Mouse (Mus musculus) gastrocnemius, adult 8-10 months (tissue): ENCODE results near the gene Cacna1e. TPM values are rescaled to one million over a fixed set of nuclear protein-coding genes. Genes with fewer than 3 reads are reported as not detected.

Experiments
- DNase-seq, 2 experiments: peaks; one replicate each; pipeline ENCODE4 v3.0.0; 2022; ENCODE audit warnings: low spot score in 2 of 2
- total RNA-seq, 4 experiments: library from RNA; stranded (reverse); gene quantifications; 2 replicates each; pipeline ENCODE4 v1.2.4; 2022

Gene Cacna1e
- under 1 TPM in 3 of 4 experiments, not detected in 1; 0.02 to 0.16 (median 0.07) TPM for total RNA-seq

DNA sequence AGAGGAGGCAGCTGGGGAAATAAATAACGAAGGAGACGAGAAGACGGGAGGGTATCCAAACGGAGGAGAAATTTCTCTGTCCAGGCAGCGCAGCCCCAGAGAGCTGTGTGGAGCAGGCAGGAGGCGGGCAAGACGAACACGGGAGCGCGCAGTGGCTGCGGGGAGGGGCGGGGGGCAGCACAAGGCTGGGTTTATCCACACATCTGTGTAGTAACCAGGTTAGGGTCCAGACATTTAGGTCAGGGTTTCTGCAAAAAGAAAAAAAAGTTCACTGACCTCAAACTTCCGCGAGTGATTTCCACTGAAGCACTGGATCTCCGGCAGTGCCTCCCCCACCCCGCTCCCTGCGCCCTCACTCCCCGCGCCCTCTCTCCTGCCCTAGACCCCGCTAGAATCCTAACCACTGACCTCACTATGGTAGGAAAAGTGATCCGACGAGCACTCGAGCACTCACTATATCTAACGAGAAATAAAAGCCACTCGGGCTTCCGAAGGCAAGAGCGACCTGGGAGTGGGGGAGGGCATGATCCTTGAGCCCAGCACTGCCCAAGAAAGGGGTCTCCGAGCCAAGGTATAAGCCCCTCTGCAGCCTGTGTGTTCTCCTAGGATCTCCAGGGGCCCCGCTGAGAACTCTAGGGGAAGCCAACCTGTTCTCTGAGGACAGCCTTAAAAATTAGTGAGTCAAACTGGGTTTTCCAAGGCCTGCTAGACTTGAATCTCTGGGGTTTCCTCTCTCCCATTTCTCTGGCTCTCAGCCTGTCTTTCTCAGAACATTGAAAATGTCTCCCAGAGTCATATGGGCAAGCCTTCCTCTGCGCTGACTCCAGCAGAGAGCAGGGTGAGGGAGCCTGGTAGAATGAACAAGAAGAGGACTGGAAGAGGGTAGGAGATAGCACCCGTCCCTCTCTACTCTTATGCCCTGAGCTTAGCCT, at the start of gene Cacna1e:
Gene Cacna1e (minus strand): TSS at position 227 of the 932 bp plus-strand sequence.
- DNase-seq, result no peak

DNA sequence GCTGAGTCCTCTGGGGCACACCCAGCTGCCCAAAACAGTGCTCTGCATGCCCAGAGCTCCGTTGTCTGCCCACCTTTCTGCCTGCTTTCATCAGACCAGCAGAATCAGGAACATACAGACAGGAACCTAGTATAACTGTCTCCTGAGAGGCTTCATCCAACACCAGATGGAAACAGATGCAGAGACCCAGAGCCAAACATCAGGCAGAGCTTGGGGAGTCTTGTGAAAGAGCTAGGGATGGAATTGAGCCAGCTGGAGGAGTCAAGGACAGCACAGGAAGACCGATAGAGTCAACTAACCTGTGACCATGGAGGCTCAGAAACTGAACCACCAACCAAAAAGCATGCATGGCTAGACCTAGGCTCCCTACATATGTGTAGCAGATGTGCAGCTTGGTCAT, 34.1 kb upstream of the Cacna1e start:
- no peak for DNase-seq

DNA sequence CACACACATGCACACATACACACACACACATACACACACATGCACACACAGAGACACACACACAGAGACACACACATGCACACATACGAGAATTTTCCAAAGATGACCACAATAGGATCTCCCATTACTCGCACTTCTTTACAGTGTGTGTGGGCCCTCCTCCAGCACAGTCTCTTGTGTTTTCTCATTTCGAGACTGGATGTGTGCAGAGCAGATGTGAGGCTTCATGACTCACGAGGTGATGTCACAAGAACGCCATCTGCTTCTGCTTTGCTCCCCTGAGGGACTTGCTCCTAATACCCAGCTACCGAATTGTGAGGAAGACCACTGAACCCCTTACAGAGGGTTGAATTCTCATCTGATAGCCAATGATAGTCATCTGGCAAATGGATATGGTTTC, 33.1 kb upstream of the Cacna1e start:
- no peak for DNase-seq

DNA sequence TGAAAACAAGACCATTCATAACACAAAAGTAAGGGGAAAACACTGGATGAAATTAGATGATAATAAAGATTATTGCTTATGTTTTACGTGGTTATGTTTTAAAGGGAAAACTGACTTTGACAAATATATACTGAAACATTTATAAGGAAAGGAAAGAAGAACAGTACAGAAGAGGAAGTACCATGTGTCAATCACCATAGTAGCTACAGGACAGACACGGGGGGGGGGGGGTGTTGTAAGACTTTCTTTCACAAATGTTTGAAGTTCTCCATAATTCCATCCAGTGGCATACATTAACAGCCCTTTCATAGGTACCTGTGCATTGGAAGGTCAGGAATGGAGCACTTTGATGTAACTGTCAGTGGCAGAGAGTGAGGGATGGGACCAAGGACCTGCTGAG, 25.3 kb upstream of the Cacna1e start:
- DNase-seq, result no peak

DNA sequence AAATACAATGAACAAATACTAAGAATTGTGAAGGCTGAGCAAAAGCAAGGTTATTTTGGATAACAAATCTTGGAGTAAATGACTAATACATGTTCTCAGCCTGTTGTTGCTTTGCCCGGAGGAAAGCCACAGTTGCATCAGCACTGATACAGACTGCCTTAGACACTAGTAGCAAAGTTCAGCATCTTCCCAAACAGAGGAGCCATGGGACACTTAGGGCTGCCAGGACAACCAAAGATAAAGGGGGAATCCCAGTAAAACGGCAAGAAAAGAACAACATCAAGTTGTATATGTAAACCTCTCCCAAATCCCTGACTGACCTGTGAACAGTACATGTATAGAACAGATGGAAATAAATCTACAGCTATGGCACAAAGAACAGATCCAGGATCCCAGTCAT, 13.1 kb upstream of the Cacna1e start:
- DNase-seq, result no peak

DNA sequence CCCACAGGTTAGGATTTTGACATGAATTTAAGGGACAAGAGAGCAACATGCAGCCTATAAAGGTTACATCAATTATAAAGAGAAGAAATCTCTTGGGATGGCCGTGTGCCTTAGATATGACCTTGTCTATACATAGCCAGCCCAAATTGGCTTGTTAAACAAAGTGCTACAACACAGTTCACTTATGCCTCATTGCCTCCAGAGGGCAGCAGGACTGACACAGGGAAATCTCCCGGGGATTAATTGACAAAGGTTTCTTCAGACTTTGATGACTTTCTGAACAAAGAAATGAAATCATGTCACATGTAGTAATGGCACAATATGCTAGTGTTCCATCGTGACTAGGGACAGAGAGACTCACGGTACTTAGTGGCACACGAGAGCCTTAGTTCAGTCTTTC, 5.9 kb upstream of the Cacna1e start:
- no peak for DNase-seq

DNA sequence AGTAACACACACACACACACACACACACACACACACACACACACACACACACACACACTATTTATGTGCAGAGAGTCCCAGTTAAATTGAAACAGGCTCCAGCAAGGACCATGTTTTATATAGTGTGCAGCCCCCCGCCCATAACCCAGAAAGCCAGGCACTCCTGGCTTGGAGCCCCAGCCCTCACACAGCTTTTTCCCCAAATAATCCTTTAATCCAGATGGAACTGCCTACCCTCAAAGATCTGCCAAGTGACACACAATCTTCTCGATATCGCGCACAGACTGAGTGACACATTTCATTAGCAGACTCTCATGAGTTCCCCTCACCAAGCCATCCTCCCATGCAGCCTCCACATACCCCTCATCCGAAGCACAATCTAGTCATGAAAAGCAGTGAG, 4.2 kb upstream of the Cacna1e start:
- DNase-seq, result no peak

DNA sequence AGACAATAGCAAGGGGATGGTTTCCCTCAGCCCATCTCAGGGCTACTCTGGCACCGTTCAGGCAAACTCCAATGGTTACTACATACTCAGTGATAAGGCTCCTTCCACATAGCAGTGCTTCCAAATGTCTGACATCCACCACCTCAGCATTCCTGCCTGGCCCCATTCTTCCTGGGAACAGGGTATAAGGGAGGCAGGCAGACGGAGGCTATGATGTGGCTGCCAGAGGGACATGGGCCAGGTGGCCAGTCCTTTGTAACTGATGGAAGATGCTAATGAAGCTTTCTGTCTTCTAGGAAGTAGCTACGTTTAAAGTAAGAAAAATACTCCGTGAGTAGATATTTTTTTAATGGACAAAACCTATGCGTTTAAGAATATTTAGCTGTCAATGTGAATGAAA, 3.7 kb upstream of the Cacna1e start:
- no peak for DNase-seq

DNA sequence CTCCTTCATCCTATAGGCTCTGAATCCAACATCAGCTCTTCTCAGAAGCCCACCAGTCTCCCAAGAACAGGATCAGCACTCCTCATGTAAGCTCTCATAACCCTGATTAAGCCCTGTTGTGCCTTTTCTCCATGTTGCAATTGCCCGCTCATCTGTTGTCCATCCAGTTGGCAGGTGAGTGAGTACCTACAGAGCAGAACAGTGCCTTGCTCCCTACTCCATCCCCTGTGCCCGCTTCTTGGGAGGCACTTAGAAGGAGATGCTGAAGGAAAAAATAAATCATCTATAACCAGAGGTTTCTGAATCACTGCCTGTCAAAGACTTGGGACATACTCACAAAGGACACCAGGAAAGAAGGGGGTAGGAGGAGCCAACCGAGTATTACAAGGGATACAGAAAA, 3.2 kb upstream of the Cacna1e start:
- no peak for DNase-seq

DNA sequence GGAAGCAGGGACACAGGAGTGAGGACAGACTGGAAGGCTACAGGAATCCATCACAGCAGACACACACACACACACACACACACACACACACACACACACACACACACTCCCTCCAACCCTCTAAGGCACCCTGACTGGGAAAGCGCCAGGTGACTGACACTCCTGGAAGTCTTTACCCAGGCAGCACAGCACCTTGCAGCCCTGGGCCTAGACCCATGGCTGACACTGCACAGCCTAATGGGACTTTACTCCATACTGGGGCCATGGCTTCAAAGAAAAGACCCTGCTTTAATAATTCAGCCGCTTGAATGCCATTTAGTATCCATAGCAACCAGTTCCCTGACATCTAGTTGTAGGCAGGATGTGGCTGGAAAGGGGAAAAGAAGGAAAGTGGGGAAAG, 2.3 kb upstream of the Cacna1e start:
- DNase-seq, result no peak

DNA sequence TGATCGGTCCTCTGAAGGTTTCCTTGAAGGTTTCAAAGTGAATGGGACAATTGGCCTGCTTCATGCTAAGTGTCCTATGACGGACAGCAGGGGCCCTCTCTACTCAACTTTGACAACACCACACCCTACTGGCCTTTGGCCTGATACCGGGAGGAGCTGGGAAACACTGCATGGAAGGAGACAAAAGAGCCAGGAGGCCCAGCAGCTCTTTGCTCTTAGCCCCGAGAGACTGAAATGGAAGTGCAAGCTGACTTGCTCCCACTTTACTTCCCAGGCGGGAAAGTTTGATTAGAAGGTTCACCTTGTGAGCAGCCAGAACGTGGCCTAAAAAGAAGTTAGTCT, 877 bp upstream of the Cacna1e start:
- DNase-seq, result no peak

DNA sequence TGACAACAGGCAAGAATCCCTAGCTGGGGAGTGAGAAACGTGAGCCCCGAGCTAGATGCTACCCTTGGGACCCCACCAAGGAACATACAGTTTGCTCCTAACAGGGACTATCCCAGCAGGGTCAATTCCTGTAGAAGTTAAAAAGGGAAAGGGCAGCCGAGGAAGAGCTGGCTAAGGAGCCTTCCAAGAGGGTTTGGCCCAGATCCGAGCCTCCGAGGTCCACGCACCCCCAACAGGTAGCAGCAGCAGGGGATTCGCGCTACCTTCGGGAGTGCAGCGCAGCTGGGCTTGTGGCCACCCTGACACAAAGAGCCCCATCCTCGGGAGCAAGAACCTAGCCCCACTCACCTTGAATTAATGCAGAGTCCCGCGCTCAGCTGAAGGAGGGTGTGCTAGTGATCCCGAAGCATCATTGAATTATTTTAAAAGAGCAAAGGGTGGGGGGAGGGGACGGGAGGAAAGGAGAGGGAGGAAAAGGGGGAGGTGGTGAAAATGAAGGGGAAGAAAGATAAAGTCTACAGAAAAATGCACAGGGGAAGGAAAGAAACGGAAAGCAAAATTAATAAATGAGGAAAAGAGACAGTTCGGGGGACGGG, 607 bp downstream of the Cacna1e start:
- DNase-seq, result no peak

DNA sequence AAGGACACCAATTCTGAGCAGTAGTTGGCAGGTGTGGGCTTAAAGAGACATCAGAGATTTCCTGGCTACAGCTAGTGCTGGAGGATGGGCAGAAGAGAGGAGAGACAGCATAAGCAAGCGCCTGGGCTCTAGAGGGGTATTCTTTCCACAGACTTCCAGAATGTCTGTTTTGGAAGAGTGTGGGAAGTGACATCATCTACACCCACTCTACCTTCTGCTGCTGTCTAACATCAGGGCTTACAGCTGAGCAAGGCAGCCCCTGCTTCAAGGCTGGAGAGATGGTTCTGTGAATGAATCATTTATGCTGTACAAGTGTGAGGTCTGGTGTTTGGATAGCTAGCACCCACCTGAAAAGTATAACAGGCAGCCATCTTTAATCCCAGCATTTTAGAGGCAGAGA, 18.3 kb downstream of the Cacna1e start:
- no peak for DNase-seq

DNA sequence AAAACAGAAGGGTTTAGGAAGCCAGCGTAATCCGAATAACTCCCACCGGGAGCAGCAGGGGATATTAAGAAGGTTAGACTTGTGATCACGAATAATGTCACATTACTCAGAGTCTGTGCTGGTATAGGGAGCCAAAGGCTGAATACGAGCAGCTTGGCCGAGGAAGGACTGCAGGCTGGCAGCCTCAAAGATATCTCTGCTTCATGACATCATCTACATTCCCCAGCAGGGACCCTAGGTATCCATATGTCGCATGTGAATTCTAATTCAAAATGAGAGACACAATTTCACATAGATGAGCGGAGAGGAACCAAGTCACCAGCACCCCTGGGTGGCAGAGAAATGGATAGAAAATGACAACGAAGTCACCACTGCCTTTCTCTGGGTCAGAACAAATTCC, 22.9 kb downstream of the Cacna1e start:
- DNase-seq, result no peak

DNA sequence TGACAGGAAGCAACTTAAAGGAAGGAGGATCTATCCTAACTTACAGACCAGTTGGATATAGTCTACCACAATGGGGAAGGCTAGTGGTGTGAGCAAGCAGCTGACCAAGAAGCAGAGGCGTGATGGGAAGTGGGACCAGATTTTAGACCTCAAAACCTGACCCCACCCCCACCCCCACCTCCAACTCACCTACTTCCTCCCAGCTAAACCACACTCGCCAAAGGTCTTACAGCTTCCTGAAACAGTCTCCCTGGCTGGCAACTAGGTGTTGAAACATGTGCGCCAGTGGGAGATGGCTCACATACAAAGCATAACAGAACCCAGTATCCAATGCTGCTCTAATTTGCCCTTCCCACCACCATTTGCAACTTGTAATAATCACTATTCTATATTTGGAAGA, 29.7 kb downstream of the Cacna1e start:
- no peak for DNase-seq

DNA sequence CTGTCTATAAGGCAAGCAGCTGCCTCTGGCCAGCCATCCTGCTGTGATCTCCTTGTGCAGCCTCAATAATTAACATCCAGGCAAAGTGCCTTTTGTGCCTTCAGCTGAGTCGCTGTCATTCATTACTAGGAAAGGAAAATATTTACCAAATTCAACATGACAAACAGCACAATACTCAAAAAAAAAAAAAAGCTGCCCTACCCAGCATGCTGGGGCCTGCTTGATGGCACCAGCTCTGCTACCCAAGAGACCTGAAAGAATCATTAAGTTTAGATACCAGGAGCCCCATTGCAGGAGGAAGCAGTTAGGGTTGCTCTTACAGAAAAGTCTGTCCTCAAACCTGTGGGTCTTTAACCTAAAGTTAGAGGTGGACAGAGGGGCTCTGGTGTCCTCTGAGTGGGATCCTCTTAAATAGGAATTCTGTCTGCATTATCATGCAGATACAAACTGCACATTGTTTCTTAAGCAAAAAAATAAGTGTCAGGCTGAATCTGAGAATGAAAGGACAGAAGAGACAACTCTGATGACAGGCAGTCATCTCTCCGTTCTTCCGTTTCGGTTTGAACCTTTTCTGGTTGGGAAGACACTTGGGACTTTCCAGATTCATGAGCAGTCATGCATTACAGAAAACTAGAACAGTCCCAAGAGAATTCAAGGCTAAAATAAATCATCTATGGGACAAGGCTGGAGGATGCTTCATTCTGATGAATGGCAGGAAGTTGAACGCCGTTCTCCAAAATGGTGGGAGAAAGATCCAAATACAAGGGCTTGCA, 33.6 kb downstream of the Cacna1e start:
- no peak for DNase-seq

DNA sequence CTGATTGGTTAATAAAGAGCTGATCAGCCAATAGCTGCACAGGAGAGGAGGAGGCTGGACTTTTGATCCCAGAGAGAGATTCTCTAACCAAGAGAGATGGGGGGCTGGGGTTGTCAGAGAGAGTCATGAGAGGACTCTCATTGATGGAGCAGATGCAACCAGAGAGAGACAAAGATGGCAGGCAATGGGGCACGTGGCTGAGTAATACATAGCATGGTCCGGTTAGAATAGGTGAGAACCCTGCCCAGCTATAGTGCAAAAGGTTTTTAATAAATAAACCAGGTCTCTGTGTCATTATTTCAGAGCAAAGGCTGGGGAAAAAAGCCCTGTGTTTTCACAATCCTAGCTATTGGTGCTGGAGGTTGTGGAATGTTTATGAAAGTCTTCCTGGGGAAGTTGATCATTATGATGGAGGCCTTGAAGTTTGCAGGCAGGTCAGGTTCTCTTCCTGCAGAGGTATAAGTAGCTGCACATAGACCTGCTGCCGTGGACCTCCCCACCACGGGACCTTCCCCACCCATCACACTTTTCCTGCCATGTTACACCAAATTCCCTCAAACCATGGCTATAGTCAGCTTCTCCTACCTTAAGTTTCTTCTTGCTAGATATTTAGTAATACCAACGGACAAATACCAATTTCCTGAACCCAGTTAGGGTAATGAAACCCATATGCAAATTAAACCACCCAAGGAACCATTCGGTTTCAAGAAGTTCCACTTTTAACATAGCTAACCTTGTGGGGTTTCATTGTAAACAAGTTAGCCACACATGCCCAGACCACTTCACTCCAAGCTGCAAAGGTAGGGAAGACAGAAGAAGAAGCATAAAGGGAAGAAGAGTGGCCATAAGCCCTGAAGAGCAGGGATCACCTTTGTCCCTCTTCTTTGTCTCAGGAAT, 35.4 kb downstream of the Cacna1e start:
- DNase-seq, result no peak

DNA sequence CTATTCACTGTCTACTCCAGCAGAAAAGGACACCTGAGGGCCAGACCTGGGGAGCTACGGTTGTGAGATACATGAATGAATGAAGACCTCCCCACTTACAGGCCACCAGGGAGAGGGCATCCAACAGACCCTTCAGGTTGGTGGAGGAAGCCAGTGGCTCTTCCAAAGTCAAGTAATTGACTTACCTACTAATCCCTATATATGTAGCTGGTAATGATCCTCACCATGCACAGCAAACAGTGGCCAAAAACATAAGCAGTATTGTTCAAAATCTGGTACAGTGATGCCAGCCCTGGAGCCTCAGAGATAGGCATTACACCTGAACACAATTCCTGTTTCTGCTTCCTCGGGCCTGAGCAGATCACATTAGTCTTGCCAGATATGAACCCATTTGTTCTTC, 37.4 kb downstream of the Cacna1e start:
- no peak for DNase-seq

DNA sequence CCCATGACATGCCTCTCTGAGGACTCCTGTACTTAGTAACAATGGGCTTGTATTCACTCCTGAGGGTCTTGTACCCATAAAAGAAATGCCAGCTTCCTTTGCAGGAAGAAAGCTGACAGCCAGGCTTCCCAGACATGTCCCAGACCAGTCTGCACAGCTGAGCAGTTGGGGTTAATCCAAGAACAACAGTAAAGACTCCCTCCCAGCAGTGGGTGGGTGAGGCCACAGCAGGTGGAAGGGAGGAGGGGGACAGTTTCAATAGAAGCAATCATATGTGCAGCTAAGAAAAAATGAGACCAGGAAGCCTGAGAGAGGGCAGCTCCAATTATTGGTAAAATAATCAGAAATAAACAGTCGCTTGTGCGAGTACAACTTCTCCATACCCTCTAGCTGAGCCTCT, 40.9 kb downstream of the Cacna1e start:
- no peak for DNase-seq

DNA sequence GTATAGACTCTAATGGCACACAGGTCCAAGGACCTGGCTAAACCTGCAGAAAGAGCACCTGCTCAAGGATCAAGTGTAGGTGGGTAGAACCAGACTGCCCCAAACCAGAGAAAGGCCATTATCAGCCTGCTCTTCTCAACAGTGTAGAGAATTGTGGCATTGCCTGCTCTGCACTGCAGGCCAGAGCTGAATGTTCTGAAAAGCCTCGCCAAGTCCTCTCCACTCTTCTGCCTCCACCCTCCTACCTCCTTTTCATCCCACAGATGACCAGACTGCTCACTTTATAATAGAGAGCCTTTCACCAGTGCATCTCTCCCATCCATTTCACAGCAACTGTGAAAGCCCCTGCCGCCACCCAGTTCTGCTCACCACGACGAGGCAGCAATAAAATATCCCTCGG, 42.0 kb downstream of the Cacna1e start:
- no peak for DNase-seq

DNA sequence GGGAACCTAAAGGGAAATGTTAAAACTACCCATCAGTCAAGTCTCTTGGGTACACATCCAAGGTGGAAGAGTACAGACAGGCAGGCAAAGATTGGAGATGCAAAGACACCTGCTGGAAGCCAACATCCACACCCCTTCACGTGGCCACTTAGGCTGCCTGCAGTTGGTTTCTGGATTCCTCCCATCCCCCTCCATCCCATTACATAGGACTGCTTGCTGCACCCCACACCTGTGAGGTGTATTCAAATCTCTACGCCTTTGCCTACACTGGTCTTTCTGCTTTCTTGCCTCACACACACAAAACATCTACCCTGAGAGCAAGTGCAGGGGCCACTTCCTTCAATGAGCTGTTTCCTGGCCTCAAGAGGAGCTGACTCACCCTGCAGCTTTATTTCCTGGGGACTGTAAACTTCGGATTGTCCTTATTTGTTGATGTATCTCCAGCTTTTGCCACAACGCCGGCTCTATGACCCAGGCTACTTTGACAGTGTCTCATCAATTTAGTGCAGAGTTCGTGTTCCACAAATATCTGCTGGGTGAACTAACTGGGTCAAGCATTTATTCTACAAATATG, 43.2 kb downstream of the Cacna1e start:
- no peak for DNase-seq
